Mouse (Mus musculus) kidney, embryonic 15.5 days (tissue): ENCODE data around the gene Tor1a. TPM values are rescaled to one million over a fixed set of nuclear protein-coding genes. Genes with fewer than 3 reads are reported as not detected.

Source experiments
- ATAC-seq: fragments of 200-750 bp; cut with Nextera tagmentation; replicated peaks from 2 replicates; pipeline ENCODE4 v1.8.0; 2017; ENCODE audit warnings: moderate TSS enrichment; ENCODE audit not compliant: low FRiP score
- H3K27ac ChIP-seq: fragments of 300-500 bp; sonication (generic); 2 replicates; pipeline ENCODE4 v1.5.1; 2015; ENCODE audit warnings: mild to moderate bottlenecking, inconsistent platforms
- H3K27me3 ChIP-seq: fragments of 300-500 bp; sonication (generic); 2 replicates; pipeline ENCODE4 v1.6.1; 2015; ENCODE audit warnings: inconsistent platforms
- H3K36me3 ChIP-seq: fragments of 300-500 bp; sonication (generic); 2 replicates; pipeline ENCODE4 v1.6.1; 2015; ENCODE audit warnings: inconsistent platforms
- H3K4me1 ChIP-seq: fragments of 300-500 bp; sonication (generic); 2 replicates; pipeline ENCODE4 v1.6.1; 2015; ENCODE audit warnings: inconsistent platforms
- H3K4me2 ChIP-seq: fragments of 300-500 bp; sonication (generic); 2 replicates; pipeline ENCODE4 v1.6.1; 2015; ENCODE audit warnings: moderate library complexity, mild to moderate bottlenecking, inconsistent platforms
- H3K4me3 ChIP-seq: fragments of 300-500 bp; sonication (generic); replicated peaks from 2 replicates; pipeline ENCODE4 v1.5.1; 2015; ENCODE audit warnings: mild to moderate bottlenecking, inconsistent platforms
- H3K9ac ChIP-seq: fragments of 300-500 bp; sonication (generic); 2 replicates; pipeline ENCODE4 v1.6.1; 2015; ENCODE audit warnings: mild to moderate bottlenecking, inconsistent platforms
- H3K9me3 ChIP-seq: fragments of 300-500 bp; sonication (generic); replicated peaks from 2 replicates; pipeline ENCODE4 v1.6.1; 2016; ENCODE audit warnings: inconsistent platforms
- WGBS: fragments of 180-500 bp; shearing (Covaris S2); methylation state at CpG from one replicate; pipeline ENCODE4 v1.1.7; 2015; ENCODE audit warnings: mixed read lengths; 5-methylcytosine and 5-hydroxymethylcytosine counted together
- polyA plus RNA-seq: library from polyadenylated mRNA; unstranded; fragments of >200 nt; fragmentation: Nextera tagmentation; extraction: Ambion mirVana; gene quantifications from 2 replicates; pipeline ENCODE4 v1.2.1, GENCODE M21; 2015

The Tor1a gene
- polyA plus RNA-seq, 1 experiment from 2014 or later: 79.7 TPM

DNA sequence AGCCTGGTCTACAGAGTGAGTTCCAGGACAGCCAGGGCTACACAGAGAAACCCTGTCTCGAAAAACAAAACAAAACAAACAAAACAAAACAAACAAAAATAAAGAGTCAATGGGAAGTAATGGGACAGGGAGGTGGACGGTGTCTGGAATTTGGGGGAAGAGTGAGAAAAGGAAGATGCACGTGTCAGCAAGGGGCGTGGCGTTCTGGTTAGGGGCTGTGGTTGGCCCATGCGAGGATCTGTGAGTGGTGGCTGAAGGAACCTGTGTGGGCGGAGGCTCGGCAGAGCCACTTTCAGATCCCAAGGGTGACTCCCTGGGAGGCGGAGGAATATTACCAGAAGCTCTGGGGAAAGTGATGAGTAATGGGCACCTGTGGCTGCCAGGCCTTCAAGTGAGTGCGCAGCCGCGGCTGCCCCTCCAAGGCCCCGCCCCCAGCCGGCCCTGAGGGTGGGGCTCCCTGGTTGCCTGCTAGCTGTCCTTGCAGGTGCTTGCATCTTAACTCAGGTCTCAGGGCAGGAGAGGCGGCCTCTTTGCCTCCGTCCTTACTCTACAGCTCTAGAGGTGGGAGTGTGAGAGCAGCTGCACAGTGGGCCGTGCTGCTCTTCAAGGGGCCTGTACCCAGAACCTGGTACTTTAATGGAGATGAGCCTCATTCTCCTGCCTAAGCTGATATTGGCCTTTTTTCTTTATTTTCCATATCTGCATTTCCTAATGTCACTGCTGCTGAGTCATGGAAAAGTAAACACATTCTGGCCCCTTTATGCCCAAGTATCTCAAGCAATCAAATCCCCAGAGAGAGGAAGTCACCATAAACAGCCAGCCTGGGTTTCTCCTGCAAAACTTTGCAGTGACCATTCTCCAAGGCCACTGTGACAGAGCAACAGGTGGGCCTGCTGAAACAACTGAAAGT lies 17.6 kb upstream of the Tor1a start:
- peaks cover 33% of the 10 kb centered on the region for H3K4me1 ChIP-seq
- H3K36me3 ChIP-seq: no peaks in the 10 kb centered on the region
- no peaks in the 10 kb centered on the region for H3K9me3 ChIP-seq
- H3K4me3 ChIP-seq: 0 out of 2 replicates have a peak overlapping the region, but pooled peaks have one; percentile 2
- WGBS: 26% methylated on average over 17 of the region's 17 CpGs
- no peaks in the 10 kb centered on the region for H3K27me3 ChIP-seq
- H3K9ac ChIP-seq: no peak overlapping the region
- peak overlapping the region; percentile 35 for H3K4me2 ChIP-seq
- peak overlapping the region; percentile 35 for H3K27ac ChIP-seq
- ATAC-seq: no peak

DNA sequence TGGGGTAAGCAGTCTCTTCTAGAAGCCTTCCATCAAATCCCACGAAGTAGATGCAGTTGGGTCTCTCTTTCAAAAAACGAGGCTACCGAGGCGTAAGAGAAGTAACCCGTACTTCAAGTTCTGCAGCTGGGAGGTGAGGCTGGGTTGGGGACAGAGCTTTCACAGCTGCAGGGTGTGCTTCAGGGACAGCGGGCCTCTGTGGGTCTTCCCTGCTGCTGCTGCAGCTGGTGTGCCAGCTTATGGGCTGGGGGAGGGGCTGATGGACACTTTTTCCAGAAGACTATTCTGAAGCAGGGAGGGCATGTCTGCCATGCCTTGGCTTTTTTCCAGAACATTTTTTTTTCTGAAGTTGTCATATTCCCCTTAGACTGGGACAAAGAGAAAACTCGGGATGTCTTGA lies 15.3 kb upstream of the Tor1a start:
- no peaks in the 10 kb centered on the region for H3K27me3 ChIP-seq
- H3K9ac ChIP-seq: no peak overlapping the region
- peaks cover 33% of the 10 kb centered on the region for H3K4me1 ChIP-seq
- 0 out of 2 replicates have a peak overlapping the region, but pooled peaks have one; percentile 77 for H3K27ac ChIP-seq
- peaks cover 21% of the 10 kb centered on the region for H3K36me3 ChIP-seq
- H3K4me3 ChIP-seq: peak overlapping the region; percentile 82
- ATAC-seq: no peak
- 42% methylated on average over 7 of the region's 7 CpGs for WGBS
- no peaks in the 10 kb centered on the region for H3K9me3 ChIP-seq
- peak overlapping the region; percentile 84 for H3K4me2 ChIP-seq

DNA sequence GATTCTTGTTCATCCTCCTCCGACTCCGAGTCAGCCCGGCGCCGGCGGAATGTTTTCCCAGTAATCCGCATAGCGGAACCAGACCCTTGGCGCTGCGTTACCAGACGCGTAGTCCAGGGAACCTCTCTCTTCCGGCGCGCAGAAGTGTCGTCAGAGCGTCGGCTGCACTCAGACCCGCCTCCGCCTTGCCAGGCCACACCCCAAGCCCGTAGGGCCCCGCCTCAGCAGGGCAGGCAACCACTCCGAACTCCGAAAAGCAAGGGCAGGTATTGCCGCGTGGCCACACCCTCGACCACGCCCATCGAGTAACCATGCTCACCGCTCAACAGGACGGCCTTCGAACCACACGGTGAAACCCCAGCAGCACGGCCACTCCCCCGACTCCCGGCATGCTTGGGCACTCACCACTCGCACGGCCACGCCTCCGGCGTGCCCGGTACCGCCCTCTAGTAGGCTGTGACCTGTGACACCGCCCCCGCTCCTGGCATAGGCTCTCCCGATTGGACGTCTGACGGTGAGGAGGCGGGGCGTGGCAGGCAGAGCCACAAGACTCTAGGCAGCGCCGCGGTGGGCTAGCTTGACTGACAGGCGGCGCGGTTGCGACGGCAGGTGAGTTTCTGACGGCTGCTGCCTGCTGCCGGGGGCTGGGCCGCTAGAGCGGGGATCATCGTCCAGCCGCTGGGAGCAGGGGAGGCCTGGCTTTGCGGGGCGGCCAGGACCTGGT lies 14.2 kb upstream of the Tor1a start, which contains the start of the genes BC005624 and Usp20:
BC005624 (minus strand) TSS at position 412 of the 724 bp plus-strand sequence.
Usp20 (plus strand) TSS at position 490 of the 724 bp plus-strand sequence.
- Histone ChIP-seq H3K9me3 (no peaks in the 10 kb centered on the region), H3K4me3 (peak within 1 kb of the TSS; percentile 82), H3K27me3 (no peaks in the 10 kb centered on the region), H3K4me2 (peak within 1 kb of the TSS; percentile 84), H3K9ac (peak within 1 kb of the TSS; percentile 68), H3K36me3 (peaks cover 30% of the 10 kb centered on the region), H3K27ac (peak within 1 kb of the TSS; percentile 77), H3K4me1 (peaks cover 33% of the 10 kb centered on the region)
- ATAC-seq: peak; percentile 98
- WGBS: under 1% methylated on average over 66 of the region's 66 CpGs

DNA sequence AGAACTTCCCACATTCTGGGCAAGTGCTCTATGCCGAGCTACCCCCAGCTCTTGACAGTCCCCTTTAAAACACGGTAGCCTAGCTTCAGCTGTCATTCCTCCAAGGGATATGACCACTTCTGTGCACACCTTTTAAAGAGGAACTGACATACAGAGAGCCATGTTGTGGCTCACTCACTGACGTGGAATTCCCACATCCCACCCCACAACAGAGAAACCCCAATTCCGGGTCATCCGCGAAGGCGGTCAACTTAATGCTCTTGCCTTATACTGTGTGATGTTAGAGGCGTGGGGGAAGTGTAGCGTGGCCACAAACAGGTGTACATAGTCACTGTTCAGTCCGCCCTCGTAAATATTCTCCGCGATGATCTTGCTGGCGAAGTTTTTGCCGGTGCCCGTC lies 907 bp downstream of the Tor1a start:
- H3K27me3 ChIP-seq: no peaks in the 10 kb centered on the region
- no peak for ATAC-seq
- H3K4me2 ChIP-seq: peak overlapping the region; percentile 89
- peak overlapping the region; percentile 95 for H3K9ac ChIP-seq
- no peaks in the 10 kb centered on the region for H3K9me3 ChIP-seq
- H3K4me3 ChIP-seq: peak overlapping the region; percentile 98
- peaks cover 55% of the 10 kb centered on the region for H3K36me3 ChIP-seq
- 9% methylated on average over 16 of the region's 16 CpGs for WGBS
- no peak overlapping the region for H3K27ac ChIP-seq
- peaks cover 22% of the 10 kb centered on the region for H3K4me1 ChIP-seq

DNA sequence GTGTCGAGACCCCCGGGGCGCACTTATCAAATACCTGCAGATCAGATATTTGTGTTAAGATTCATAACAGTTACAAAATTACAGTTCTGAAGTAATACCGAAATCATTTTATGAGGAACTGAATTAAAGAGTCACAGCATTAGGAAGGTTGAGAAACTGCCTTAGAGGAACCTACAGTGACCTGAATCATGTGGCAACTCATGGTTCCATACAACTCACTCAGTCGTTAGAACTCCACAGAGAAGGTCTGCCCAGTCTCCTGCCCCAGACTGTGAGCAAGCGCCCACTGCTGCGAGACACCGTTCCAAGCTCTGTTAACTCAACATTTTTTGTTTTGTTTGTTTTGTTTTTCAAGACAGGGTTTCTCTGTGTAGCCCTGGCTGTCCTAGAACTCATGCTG lies 2.1 kb downstream of the Tor1a start:
- no peak overlapping the region for H3K9ac ChIP-seq
- H3K4me2 ChIP-seq: 0 out of 2 replicates have a peak overlapping the region, but pooled peaks have one; percentile 8
- no peak for ATAC-seq
- H3K27me3 ChIP-seq: no peaks in the 10 kb centered on the region
- peak overlapping the region; percentile 98; the same call in 1 of the 2 replicates for H3K4me3 ChIP-seq
- peaks cover 60% of the 10 kb centered on the region for H3K36me3 ChIP-seq
- 91% methylated on average over 8 of the region's 8 CpGs for WGBS
- no peak overlapping the region for H3K27ac ChIP-seq
- peaks cover 22% of the 10 kb centered on the region for H3K4me1 ChIP-seq
- no peaks in the 10 kb centered on the region for H3K9me3 ChIP-seq

DNA sequence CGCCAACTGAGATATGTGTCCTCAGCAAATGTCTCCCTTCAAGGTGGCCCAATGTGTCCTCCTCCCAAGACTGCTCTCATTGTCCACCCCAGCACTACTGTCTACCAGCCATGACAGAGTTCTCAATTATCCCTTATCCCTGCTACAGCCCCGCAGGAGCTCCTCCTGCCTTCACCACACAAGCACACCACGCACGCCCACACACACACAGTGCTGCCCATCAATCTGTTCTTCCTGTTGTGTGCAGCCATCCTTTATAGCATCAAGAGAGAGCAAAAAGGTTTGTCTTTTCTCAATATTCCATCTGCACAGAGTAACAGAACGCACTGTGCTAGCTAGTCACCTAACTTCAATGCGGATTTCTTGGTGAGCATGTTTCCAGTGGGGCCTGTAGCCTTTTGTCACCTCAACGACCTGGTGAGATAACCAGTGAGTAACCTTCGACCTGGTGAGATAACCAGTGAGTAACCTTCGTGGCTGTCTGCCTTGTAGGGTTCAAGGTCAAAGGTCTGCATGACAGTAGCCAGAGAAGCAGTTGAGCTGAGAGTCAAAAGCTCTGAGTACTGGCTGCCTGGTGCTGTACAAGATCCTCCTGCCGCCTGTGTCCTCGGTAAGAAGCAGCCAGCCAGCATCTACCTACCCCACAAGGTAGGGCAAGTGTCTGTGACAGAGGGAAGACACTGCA lies 5.0 kb downstream of the Tor1a start:
- Histone ChIP-seq H3K4me3 (no peak overlapping the region), H3K9ac (no peak overlapping the region), H3K4me1 (peaks cover 22% of the 10 kb centered on the region), H3K4me2 (no peak overlapping the region), H3K36me3 (peaks cover 81% of the 10 kb centered on the region), H3K27me3 (no peaks in the 10 kb centered on the region), H3K27ac (no peak overlapping the region), H3K9me3 (no peaks in the 10 kb centered on the region)
- WGBS: 84% methylated on average over 11 of the region's 11 CpGs
- ATAC-seq: no peak

DNA sequence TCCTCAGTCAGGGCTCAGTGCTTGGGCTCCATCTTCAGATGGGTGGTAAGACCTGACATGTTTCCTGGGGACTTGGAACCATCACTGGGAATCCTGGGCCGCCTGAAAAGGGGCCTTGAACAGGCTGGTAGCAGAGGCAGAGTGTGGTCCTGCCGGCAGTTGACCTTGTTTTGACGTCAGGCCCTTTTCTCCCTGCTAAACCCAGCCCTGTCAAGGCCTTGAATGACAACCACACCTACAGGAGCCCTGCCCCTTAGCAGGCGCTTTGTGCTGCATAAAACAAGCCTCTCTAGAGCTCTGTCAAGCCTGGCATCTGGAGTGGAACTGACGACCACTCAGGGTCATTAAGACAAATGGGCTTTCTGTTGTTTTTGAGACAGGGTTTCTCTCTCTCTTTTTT lies 7.9 kb downstream of the Tor1a start:
- Histone ChIP-seq H3K4me3 (no peak overlapping the region), H3K27me3 (no peaks in the 10 kb centered on the region), H3K9ac (no peak overlapping the region), H3K36me3 (peaks cover 100% of the 10 kb centered on the region), H3K9me3 (no peaks in the 10 kb centered on the region), H3K4me1 (peaks cover 11% of the 10 kb centered on the region), H3K4me2 (no peak overlapping the region), H3K27ac (no peak overlapping the region)
- ATAC-seq: no peak
- 45% methylated on average over 5 of the region's 5 CpGs for WGBS

DNA sequence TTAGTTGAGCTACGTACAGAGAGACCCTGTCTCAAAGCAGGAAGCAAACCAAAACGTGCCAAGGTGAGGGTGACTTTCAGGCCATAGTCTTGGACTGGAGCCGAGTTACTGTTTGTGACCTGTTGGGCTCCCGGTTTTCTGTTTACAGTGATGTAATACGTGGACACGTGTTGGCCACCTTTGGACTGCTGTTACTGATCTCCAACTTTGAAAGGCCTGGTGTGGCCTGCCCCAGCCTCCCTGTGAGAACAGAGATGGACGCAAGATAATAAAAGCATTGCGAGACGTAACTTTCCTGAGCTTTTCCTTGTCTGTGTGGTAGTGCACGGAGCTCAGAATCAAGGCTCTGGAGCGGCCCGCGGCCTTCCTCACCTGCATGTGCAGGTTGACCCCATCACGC lies 9.0 kb downstream of the Tor1a start:
- Histone ChIP-seq H3K4me3 (no peak overlapping the region), H3K36me3 (peaks cover 89% of the 10 kb centered on the region), H3K9me3 (no peaks in the 10 kb centered on the region), H3K27me3 (no peaks in the 10 kb centered on the region), H3K4me1 (peaks cover 22% of the 10 kb centered on the region), H3K27ac (no peak overlapping the region), H3K4me2 (no peak overlapping the region), H3K9ac (no peak overlapping the region)
- 88% methylated on average over 14 of the region's 14 CpGs for WGBS
- no peak for ATAC-seq

DNA sequence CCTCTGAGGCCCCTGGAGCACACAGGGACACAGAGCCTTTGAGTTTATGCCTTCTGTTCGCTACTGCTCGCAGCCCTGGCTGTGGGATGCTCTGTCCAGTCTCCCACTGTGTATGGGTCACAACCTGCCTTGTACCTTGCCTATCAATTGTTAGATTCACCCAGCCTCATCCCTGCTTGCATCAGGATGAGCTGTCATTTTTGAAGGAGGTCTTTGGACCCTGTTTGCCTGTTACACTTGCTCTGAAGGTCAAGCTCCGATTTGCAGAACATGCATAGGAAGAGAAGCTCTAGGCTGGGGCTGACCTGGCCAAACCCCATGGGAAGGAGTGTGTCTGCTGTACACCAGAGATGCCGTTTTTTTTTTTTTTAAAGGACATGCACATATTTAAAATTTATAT lies 10.2 kb downstream of the Tor1a start:
- H3K27ac ChIP-seq: no peak overlapping the region
- H3K4me1 ChIP-seq: peaks cover 28% of the 10 kb centered on the region
- no peaks in the 10 kb centered on the region for H3K27me3 ChIP-seq
- no peak overlapping the region for H3K4me2 ChIP-seq
- H3K9me3 ChIP-seq: no peaks in the 10 kb centered on the region
- WGBS: 86% methylated on average over 4 of the region's 4 CpGs
- no peak for ATAC-seq
- peaks cover 77% of the 10 kb centered on the region for H3K36me3 ChIP-seq
- no peak overlapping the region for H3K9ac ChIP-seq
- no peak overlapping the region for H3K4me3 ChIP-seq

DNA sequence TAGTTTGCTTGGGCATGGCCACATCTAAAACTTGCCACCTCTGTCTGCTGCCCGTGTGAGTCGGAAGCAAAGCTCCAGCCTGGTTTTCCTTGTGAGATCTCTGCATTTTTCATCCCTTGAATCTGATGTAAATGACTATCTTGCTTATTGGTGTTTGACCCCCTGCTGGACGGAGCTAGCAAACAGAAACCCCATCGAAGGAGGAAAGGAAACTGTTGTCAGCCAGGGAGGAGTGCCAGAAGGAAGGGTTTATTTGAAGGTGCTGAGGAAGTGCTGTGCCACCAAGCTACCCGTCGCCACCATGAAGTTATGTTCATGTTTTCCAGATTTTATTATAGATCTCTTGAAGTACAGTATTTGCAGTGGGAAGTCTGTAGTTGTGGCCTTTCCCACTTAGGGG lies 12.9 kb downstream of the Tor1a start:
- no peak overlapping the region for H3K27ac ChIP-seq
- no peak for ATAC-seq
- H3K9ac ChIP-seq: no peak overlapping the region
- H3K4me1 ChIP-seq: peaks cover 34% of the 10 kb centered on the region
- no peaks in the 10 kb centered on the region for H3K9me3 ChIP-seq
- no peaks in the 10 kb centered on the region for H3K27me3 ChIP-seq
- peaks cover 49% of the 10 kb centered on the region for H3K36me3 ChIP-seq
- H3K4me2 ChIP-seq: peak overlapping the region; percentile 82
- 0 out of 2 replicates have a peak overlapping the region, but pooled peaks have one; percentile 93 for H3K4me3 ChIP-seq
- 64% methylated on average over 6 of the region's 6 CpGs for WGBS

DNA sequence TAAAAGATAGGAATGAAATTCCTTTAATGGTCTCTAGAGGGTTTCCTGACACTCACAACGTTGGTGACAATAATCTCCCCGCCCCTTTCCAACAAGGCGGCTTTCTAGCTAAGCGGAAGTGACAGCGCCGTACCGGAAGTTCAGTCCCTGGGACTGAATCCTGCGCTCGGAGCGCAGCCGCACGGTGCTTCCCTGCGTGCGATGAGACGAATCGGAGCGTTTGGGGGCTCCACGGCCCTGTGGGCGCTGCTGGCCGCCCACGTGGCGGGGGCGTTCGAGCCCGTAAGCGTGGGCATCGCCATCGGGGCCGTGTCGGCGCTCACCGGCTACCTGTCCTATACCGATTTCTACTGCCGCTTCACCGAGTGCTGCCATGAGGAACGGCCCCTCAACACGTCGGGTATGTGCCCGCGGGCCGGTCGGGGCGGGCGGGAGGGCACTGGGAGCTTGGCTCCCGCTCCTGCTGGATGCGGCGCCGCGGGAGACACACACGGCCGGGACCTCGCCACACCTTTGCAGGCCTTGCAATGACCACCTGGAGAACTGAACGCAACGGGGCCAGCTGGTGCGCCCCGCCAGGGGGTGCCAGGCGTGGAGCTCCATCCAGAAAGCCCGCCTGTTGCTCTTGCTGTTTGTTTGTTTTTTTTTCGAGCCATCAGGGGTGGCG lies 14.8 kb downstream of the Tor1a start, which contains the start of gene Tor1b:
Tor1b (plus strand) TSS at position 136 of the 667 bp plus-strand sequence.
- H3K27ac ChIP-seq: peak within 1 kb of the TSS; percentile 95
- ATAC-seq: peak; percentile 86
- peak within 1 kb of the TSS; percentile 93 for H3K4me3 ChIP-seq
- H3K4me1 ChIP-seq: peaks cover 34% of the 10 kb centered on the region
- no peaks in the 10 kb centered on the region for H3K9me3 ChIP-seq
- peak within 1 kb of the TSS; percentile 82 for H3K4me2 ChIP-seq
- peak within 1 kb of the TSS; percentile 89 for H3K9ac ChIP-seq
- peaks cover 31% of the 10 kb centered on the region for H3K36me3 ChIP-seq
- H3K27me3 ChIP-seq: no peaks in the 10 kb centered on the region
- WGBS: under 1% methylated on average over 57 of the region's 60 CpGs
